Mouse (Mus musculus): Measurements from ENCODE around the gene 4931422A03Rik.
A peak's percentile ranks its signal among the peaks of the same experiment; 100 is the strongest.
"Not testable (repeated sequence)": the region's sequence is repeated elsewhere in the genome, so short reads cannot be mapped to it uniquely, and the experiment has no call there.

The 4931422A03Rik gene

GRCm38 (mm10) chr2:104024656-104025055 is 3.5 kb downstream of the 4931422A03Rik start:
- no peak for DNase-seq

- DNase-seq = no peak
These were observed 5.1 kb downstream of the 4931422A03Rik start for GRCm38 (mm10) chr2:104023096-104023495.

- not testable (repeated sequence) for DNase-seq
These were observed 19.3 kb downstream of the 4931422A03Rik start for GRCm38 (mm10) chr2:104008853-104009252.

- DNase-seq = no peak
These were observed 20.2 kb downstream of the 4931422A03Rik start for GRCm38 (mm10) chr2:104007793-104008519.

GRCm38 (mm10) chr2:104002711-104003413 is 25.3 kb downstream of the 4931422A03Rik start:
- DNase-seq = peak; percentile 73 to 79

- no peak for DNase-seq
These were observed 26.3 kb downstream of the 4931422A03Rik start for GRCm38 (mm10) chr2:104001861-104002260.

GRCm38 (mm10) chr2:104001076-104001475 is 27.1 kb downstream of the 4931422A03Rik start:
- DNase-seq = no peak

GRCm38 (mm10) chr2:103992618-103993332 is 35.4 kb downstream of the 4931422A03Rik start:
- no peak for DNase-seq

- no peak for DNase-seq
These were observed 36.0 kb downstream of the 4931422A03Rik start for GRCm38 (mm10) chr2:103992162-103992561.

- DNase-seq = no peak
These were observed 36.9 kb downstream of the 4931422A03Rik start for GRCm38 (mm10) chr2:103991303-103991702.

GRCm38 (mm10) chr2:103989724-103990123 is 38.4 kb downstream of the 4931422A03Rik start:
- no peak for DNase-seq

GRCm38 (mm10) chr2:103987595-103987994 is 40.6 kb downstream of the 4931422A03Rik start:
- DNase-seq = not testable (repeated sequence)

GRCm38 (mm10) chr2:103983146-103983545 is 45.0 kb downstream of the 4931422A03Rik start:
- no peak for DNase-seq

GRCm38 (mm10) chr2:103982250-103982649 is 45.9 kb downstream of the 4931422A03Rik start:
- peak; percentile 89 to 90 for DNase-seq

- no peak for DNase-seq
These were observed 50.4 kb downstream of the 4931422A03Rik start for GRCm38 (mm10) chr2:103977716-103978115.

GRCm38 (mm10) chr2:103977216-103977615 is 50.9 kb downstream of the 4931422A03Rik start:
- no peak for DNase-seq

- no peak for DNase-seq
These were observed 52.3 kb downstream of the 4931422A03Rik start for GRCm38 (mm10) chr2:103975904-103976303.

- no peak for DNase-seq
These were observed 56.3 kb downstream of the 4931422A03Rik start for GRCm38 (mm10) chr2:103971838-103972237.

- DNase-seq = peak in 1 of 2 experiments; percentile 31
These were observed 57.1 kb downstream of the 4931422A03Rik start for GRCm38 (mm10) chr2:103970791-103971649.

GRCm38 (mm10) chr2:103970041-103970790 is 57.9 kb downstream of the 4931422A03Rik start:
- peak; percentile 71 to 79 for DNase-seq

- DNase-seq = peak; percentile 69 to 84
These were observed 58.6 kb downstream of the 4931422A03Rik start for GRCm38 (mm10) chr2:103969437-103970040.
